Mouse (Mus musculus) ES-E14 (cell line): ENCODE results near the gene Cpsf6. TPM values are rescaled to one million over a fixed set of nuclear protein-coding genes. Genes with fewer than 3 reads are reported as not detected.

Experiments used
- DNase-seq: peaks from one replicate; pipeline ENCODE4 v3.0.0-alpha.2; 2013; ENCODE audit warnings: low read depth, low spot score
- H3K27ac ChIP-seq: 2 replicates; pipeline ENCODE4 v1.5.1; 2012; ENCODE audit warnings: low read depth, mild to moderate bottlenecking, low read length, moderate library complexity, mixed read lengths; ENCODE audit not compliant: poor library complexity, insufficient read depth, severe bottlenecking
- H3K36me3 ChIP-seq: 2 replicates; pipeline ENCODE4 v1.6.1; 2012; ENCODE audit warnings: mild to moderate bottlenecking, low read length, moderate library complexity, mixed read lengths; ENCODE audit not compliant: control insufficient read depth, poor library complexity, insufficient read depth, severe bottlenecking
- H3K4me1 ChIP-seq, 2 experiments: fragments of 150-350 bp in 1 of 2; sonication (generic) in 1 of 2; 2 replicates each; pipeline ENCODE4 v1.6.1; 2012; ENCODE audit warnings: low read length in 2 of 2, mild to moderate bottlenecking in 1 of 2, mixed read lengths in 1 of 2; ENCODE audit not compliant: control insufficient read depth in 2 of 2, insufficient read depth in 2 of 2, poor library complexity in 1 of 2
- H3K4me3 ChIP-seq, 2 experiments: fragments of 150-350 bp in 1 of 2; sonication (generic) in 1 of 2; 2 replicates each; pipeline ENCODE4 v1.5.1; 2012; ENCODE audit warnings: low read length in 2 of 2, low read depth in 1 of 2, mild to moderate bottlenecking in 1 of 2, mixed read lengths in 1 of 2; ENCODE audit not compliant: insufficient read depth in 1 of 2, poor library complexity in 1 of 2, severe bottlenecking in 1 of 2
- H3K9ac ChIP-seq: 2 replicates; pipeline ENCODE4 v1.6.1; 2012; ENCODE audit warnings: low read depth, mild to moderate bottlenecking, low read length, mixed read lengths; ENCODE audit not compliant: poor library complexity, insufficient read depth, severe bottlenecking
- H3K9me3 ChIP-seq: fragments of 150-350 bp; sonication (generic); 2 replicates; pipeline ENCODE4 v1.6.1; 2012; ENCODE audit warnings: low read depth, mild to moderate bottlenecking, low read length; ENCODE audit not compliant: control insufficient read depth, insufficient read depth
- CHD2 ChIP-seq: IDR thresholded peaks from 2 replicates; pipeline ENCODE4 v1.6.1; 2014; ENCODE audit warnings: mild to moderate bottlenecking, low read depth, low read length, inconsistent platforms
- HCFC1 ChIP-seq: IDR thresholded peaks from 2 replicates; pipeline ENCODE4 v1.6.1; 2012; ENCODE audit warnings: low read length, inconsistent platforms, borderline replicate concordance; ENCODE audit not compliant: insufficient read depth
- MAFK ChIP-seq: IDR thresholded peaks from 2 replicates; pipeline ENCODE4 v1.6.1; 2014; ENCODE audit warnings: mild to moderate bottlenecking, low read depth, low read length, inconsistent platforms; ENCODE audit not compliant: insufficient read depth
- ZC3H11A ChIP-seq: IDR thresholded peaks from 2 replicates; pipeline ENCODE4 v1.6.1; 2012; ENCODE audit warnings: low read depth, mild to moderate bottlenecking, inconsistent platforms, low read length, borderline replicate concordance
- ZNF384 ChIP-seq: IDR thresholded peaks from 2 replicates; pipeline ENCODE4 v1.6.1; 2012; ENCODE audit warnings: low read depth, low read length, inconsistent platforms
- in situ Hi-C, 2 experiments: fragments of 600-800 bp; cut with MboI; formaldehyde crosslinking; loops; one replicate each; pipeline ENCODE4 v1.15.1; 2025; ENCODE audit warnings: low sequenced_read_pairs in 2 of 2, inconsistent platforms in 1 of 2; ENCODE audit not compliant: unreplicated experiment in 2 of 2
- total RNA-seq: library from RNA; depleted of rRNA; stranded (reverse); fragments of 300-350 nt; gene quantifications from 2 replicates; pipeline ENCODE4 v1.2.3, GENCODE M21; 2012

Gene Cpsf6
- total RNA-seq, 1 experiment: 129 TPM

- in situ Hi-C loops: no loop called here
- Histone ChIP-seq H3K27ac (no peak overlapping the region), H3K9ac (no peak overlapping the region), H3K36me3 (no peaks in the 10 kb centered on the region), H3K9me3 (no peaks in the 10 kb centered on the region), H3K4me3 (no peak overlapping the region), H3K4me1 (peaks cover 0 to 2% of the 10 kb centered on the region in 2 experiments; a peak in 1 of 4 replicates)
- TF ChIP-seq MAFK (no peak), CHD2 (no peak), HCFC1 (no peak), ZC3H11A (no peak), ZNF384 (no peak)
- no peak for DNase-seq
Measured at GRCm38 (mm10) chr10:117424146-117424905, 44.5 kb upstream of the Cpsf6 start.

GRCm38 (mm10) chr10:117423025-117424002 lies 43.5 kb upstream of the Cpsf6 start:
- H3K4me1 ChIP-seq: peaks cover 0 to 3% of the 10 kb centered on the region in 2 experiments; a peak in 1 of 4 replicates
- no peaks in the 10 kb centered on the region for H3K9me3 ChIP-seq
- TF ChIP-seq CHD2 (no peak), HCFC1 (no peak)
- no peak overlapping the region for H3K9ac ChIP-seq
- no peaks in the 10 kb centered on the region for H3K36me3 ChIP-seq
- in situ Hi-C loops: no loop called here
- H3K4me3 ChIP-seq: no peak overlapping the region
- no peak for DNase-seq
- H3K27ac ChIP-seq: no peak overlapping the region

GRCm38 (mm10) chr10:117422174-117422808 lies 42.5 kb upstream of the Cpsf6 start:
- no peaks in the 10 kb centered on the region for H3K36me3 ChIP-seq
- H3K4me1 ChIP-seq: peaks cover 0 to 10% of the 10 kb centered on the region in 2 experiments; a peak in 1 of 4 replicates
- H3K4me3 ChIP-seq: no peak overlapping the region
- H3K9me3 ChIP-seq: no peaks in the 10 kb centered on the region
- in situ Hi-C loops: no loop called here
- H3K27ac ChIP-seq: no peak overlapping the region
- DNase-seq: no peak
- H3K9ac ChIP-seq: no peak overlapping the region
- TF ChIP-seq ZC3H11A: no peak
- TF ChIP-seq CHD2: no peak
- no peak for TF ChIP-seq MAFK
- TF ChIP-seq ZNF384: no peak
- no peak for TF ChIP-seq HCFC1

- H3K4me1 ChIP-seq: peaks cover 0 to 11% of the 10 kb centered on the region in 2 experiments; a peak in 1 of 4 replicates
- TF ChIP-seq MAFK (no peak), ZNF384 (no peak), HCFC1 (no peak), CHD2 (no peak), ZC3H11A (no peak)
- H3K9ac ChIP-seq: no peak overlapping the region
- no peak overlapping the region for H3K27ac ChIP-seq
- no peak for DNase-seq
- in situ Hi-C loops: no loop called here
- no peaks in the 10 kb centered on the region for H3K36me3 ChIP-seq
- no peaks in the 10 kb centered on the region for H3K9me3 ChIP-seq
- H3K4me3 ChIP-seq: no peak overlapping the region
Measured at GRCm38 (mm10) chr10:117421283-117422107, 41.7 kb upstream of the Cpsf6 start.
